Mouse (Mus musculus) kidney, embryonic 14.5 days (tissue): ENCODE data around the gene Fam71d. TPM values are rescaled to one million over a fixed set of nuclear protein-coding genes. Genes with fewer than 3 reads are reported as not detected.

Source experiments
- ATAC-seq: fragments of 200-750 bp; cut with Nextera tagmentation; 2 replicates; pipeline ENCODE4 v1.8.0; 2017; ENCODE audit warnings: moderate number of reproducible peaks, mild to moderate bottlenecking, moderate TSS enrichment, moderate library complexity; ENCODE audit not compliant: low FRiP score, low TSS enrichment
- H3K27ac ChIP-seq: fragments of 300-500 bp; sonication (generic); 2 replicates; pipeline ENCODE4 v1.5.1; 2014; ENCODE audit warnings: low read depth, mild to moderate bottlenecking, low read length, moderate library complexity, mixed read lengths
- H3K27me3 ChIP-seq: fragments of 300-500 bp; sonication (generic); 2 replicates; pipeline ENCODE4 v1.6.1; 2014; ENCODE audit warnings: mild to moderate bottlenecking, low read length; ENCODE audit not compliant: control insufficient read depth, insufficient read depth
- H3K36me3 ChIP-seq: fragments of 300-500 bp; sonication (generic); 2 replicates; pipeline ENCODE4 v1.6.1; 2014; ENCODE audit warnings: low read length, mixed read lengths; ENCODE audit not compliant: control insufficient read depth, insufficient read depth
- H3K4me1 ChIP-seq: fragments of 300-500 bp; sonication (generic); 2 replicates; pipeline ENCODE4 v1.6.1; 2014; ENCODE audit warnings: low read length, mixed read lengths; ENCODE audit not compliant: control insufficient read depth, insufficient read depth
- H3K4me2 ChIP-seq: fragments of 300-500 bp; sonication (generic); replicated peaks from 2 replicates; pipeline ENCODE4 v1.6.1; 2014; ENCODE audit warnings: low read depth, mild to moderate bottlenecking, low read length
- H3K4me3 ChIP-seq: fragments of 300-500 bp; sonication (generic); 2 replicates; pipeline ENCODE4 v1.5.1; 2014; ENCODE audit warnings: mild to moderate bottlenecking, low read length
- H3K9ac ChIP-seq: fragments of 300-500 bp; sonication (generic); 2 replicates; pipeline ENCODE4 v1.6.1; 2014; ENCODE audit warnings: low read depth, mild to moderate bottlenecking, low read length, moderate library complexity
- H3K9me3 ChIP-seq: fragments of 300-500 bp; sonication (generic); 2 replicates; pipeline ENCODE4 v1.6.1; 2016; ENCODE audit warnings: low read length; ENCODE audit not compliant: control insufficient read depth
- WGBS: fragments of 180-500 bp; shearing (Covaris S2); extraction: QIAGEN DNeasy Blood & Tissue Kit; methylation state at CpG from one replicate; pipeline ENCODE4 v1.1.7; 2014; 5-methylcytosine and 5-hydroxymethylcytosine counted together
- polyA plus RNA-seq: library from polyadenylated mRNA; unstranded; fragments of >200 nt; fragmentation: Nextera tagmentation; extraction: Ambion mirVana; gene quantifications from 2 replicates; pipeline ENCODE4 v1.2.1, GENCODE M21; 2014

Fam71d gene
- polyA plus RNA-seq = 0.28 TPM in 1 of 2 replicates, not detected in the other

DNA sequence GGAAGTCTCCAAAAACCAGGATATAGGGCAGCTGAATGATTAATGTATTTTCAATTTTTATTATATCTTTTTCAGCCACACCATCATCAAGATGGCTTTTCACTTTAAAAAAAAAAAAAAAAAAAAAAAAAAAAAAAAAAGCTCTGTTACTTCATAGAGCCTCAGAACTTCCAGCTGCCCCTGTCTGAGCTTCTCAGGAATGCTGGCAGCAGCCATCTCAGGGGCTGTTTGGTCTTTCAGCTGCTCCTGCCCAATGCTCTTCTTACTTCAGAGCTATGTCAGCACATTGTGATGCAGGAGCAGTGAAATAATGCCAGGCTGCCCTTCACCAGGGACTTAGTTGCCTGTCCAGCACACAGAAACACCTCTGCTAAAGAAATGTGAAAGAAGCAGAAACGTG is at the start of gene Fam71d:
Gene Fam71d, plus strand, starts transcription at position 211 of the 400 bp plus-strand sequence.
- Histone ChIP-seq H3K36me3 (no peaks in the 10 kb centered on the region), H3K27me3 (no peaks in the 10 kb centered on the region), H3K9ac (no peak within 1 kb of the TSS), H3K9me3 (no peaks in the 10 kb centered on the region), H3K27ac (no peak within 1 kb of the TSS), H3K4me2 (no peak within 1 kb of the TSS), H3K4me3 (no peak within 1 kb of the TSS), H3K4me1 (no peaks in the 10 kb centered on the region)
- WGBS = 74% methylated on average over 1 of the region's 1 CpGs
- ATAC-seq = no peak

DNA sequence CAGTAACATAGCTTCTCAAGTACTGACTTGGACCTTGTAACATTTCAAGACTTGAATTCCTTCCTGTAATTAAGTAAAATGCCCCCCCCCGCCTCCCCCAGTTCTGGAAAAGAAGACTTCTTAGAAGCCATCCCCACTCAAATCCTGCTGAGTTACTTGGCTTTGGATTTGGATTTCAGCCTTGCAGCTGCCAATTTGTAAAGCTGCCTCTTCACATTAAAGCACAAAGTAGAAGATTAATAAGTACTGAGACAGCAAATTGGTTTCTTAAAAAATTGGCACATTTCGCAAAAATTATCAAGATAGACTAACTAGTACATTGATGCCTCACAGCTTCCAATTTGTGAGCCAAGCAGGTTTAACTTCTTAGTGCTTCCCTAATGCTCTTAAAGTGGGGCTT is 47.6 kb upstream of the Fam71d start:
- H3K27me3 ChIP-seq = no peaks in the 10 kb centered on the region
- ATAC-seq = no peak
- H3K4me1 ChIP-seq = 0 out of 2 replicates have a peak, but pooled peaks cover 3% of the 10 kb centered on the region
- H3K4me2 ChIP-seq = no peak overlapping the region
- H3K36me3 ChIP-seq = no peaks in the 10 kb centered on the region
- H3K4me3 ChIP-seq = no peak overlapping the region
- H3K9me3 ChIP-seq = no peaks in the 10 kb centered on the region
- 86% methylated on average over 2 of the region's 2 CpGs for WGBS
- no peak overlapping the region for H3K9ac ChIP-seq
- H3K27ac ChIP-seq = no peak overlapping the region

DNA sequence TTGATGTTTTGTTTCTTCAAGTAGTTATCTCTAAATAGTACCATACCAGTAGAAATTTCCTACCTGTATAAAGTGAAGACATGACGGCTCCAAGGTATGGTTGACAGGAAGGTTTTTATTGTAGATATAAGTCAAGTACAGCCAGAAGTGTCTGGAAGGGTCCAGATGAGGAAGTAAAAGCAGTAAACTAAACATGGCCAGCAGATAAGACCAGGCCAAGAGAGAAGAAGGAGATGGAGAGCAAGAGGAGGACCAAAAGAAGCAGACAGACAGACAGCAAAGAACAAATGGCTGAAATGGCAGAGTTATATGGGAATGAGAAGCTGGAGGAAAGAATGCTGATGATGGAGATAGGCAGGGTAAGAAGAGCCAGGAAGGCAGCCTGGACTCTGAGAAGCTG is 46.1 kb upstream of the Fam71d start:
- Histone ChIP-seq H3K27ac (no peak overlapping the region), H3K27me3 (no peaks in the 10 kb centered on the region), H3K36me3 (no peaks in the 10 kb centered on the region), H3K9me3 (no peaks in the 10 kb centered on the region), H3K4me2 (no peak overlapping the region), H3K4me1 (no peaks in the 10 kb centered on the region), H3K4me3 (no peak overlapping the region), H3K9ac (no peak overlapping the region)
- no peak for ATAC-seq
- 97% methylated on average over 1 of the region's 1 CpGs for WGBS

DNA sequence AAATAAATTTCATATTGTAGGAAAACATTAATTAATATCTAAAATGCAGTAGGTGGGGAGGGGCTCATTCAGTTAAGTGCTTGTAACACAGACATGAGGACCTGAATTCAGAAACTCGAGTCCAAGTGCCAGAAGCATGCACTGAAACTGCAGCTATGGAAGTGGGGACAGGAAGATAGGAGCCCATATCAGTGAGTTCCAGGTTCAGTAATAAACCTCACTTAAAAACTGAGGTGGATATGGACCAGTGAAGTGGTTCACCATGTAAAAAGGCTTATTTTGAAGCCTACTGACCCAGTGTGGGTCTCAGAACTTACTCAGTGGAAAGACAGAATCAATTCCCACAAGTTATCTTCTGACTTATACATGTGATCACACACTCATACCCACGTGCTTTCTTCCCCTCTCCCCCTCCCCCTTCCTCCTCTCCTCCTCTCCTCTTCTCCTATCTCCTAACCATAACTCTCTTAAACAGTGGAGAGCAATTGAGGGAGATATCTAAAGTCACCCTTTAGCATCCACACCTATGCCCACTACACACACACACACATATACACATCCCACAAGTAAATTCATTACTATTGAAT is 31.5 kb upstream of the Fam71d start:
- H3K27me3 ChIP-seq = no peaks in the 10 kb centered on the region
- H3K4me3 ChIP-seq = no peak overlapping the region
- 65% methylated on average over 2 of the region's 2 CpGs for WGBS
- no peaks in the 10 kb centered on the region for H3K36me3 ChIP-seq
- no peaks in the 10 kb centered on the region for H3K9me3 ChIP-seq
- H3K27ac ChIP-seq = no peak overlapping the region
- H3K4me1 ChIP-seq = no peaks in the 10 kb centered on the region
- H3K4me2 ChIP-seq = no peak overlapping the region
- ATAC-seq = no peak
- no peak overlapping the region for H3K9ac ChIP-seq

DNA sequence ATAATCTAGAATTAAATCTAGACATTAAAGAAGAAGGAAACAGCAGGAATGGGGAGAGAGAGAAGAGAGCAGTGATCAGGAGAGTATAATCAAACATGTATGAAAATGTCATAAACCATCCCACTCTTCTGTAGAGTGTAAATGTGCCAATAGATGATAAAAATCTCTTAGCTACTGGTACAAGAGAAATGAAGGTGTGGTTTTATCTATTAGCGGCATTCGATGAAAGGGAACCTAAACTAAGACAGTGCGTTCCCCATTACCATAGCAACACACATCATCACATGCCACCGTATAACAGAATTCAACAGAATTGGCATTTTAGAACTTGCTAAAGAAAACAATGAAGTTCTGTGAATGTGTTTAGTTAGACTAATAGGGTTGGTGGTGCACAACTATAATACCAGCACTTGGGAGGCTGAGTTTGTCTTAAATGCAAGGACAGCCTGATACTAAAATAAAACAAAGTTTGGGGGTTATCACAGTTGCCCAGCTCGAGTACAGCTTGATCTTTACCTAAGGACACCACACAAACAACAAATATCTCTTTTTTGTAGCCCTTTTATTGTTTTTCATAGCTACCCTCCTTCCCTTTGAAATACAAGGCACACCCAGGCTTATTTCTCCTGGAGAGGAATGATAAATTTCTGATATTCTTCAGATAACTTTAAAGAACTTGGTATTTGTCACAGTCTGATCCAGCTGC is 13.1 kb upstream of the Fam71d start:
- no peak overlapping the region for H3K9ac ChIP-seq
- ATAC-seq = no peak
- WGBS = 90% methylated on average over 5 of the region's 5 CpGs
- H3K4me3 ChIP-seq = no peak overlapping the region
- H3K36me3 ChIP-seq = no peaks in the 10 kb centered on the region
- no peak overlapping the region for H3K4me2 ChIP-seq
- H3K4me1 ChIP-seq = no peaks in the 10 kb centered on the region
- H3K27me3 ChIP-seq = no peaks in the 10 kb centered on the region
- no peaks in the 10 kb centered on the region for H3K9me3 ChIP-seq
- no peak overlapping the region for H3K27ac ChIP-seq

DNA sequence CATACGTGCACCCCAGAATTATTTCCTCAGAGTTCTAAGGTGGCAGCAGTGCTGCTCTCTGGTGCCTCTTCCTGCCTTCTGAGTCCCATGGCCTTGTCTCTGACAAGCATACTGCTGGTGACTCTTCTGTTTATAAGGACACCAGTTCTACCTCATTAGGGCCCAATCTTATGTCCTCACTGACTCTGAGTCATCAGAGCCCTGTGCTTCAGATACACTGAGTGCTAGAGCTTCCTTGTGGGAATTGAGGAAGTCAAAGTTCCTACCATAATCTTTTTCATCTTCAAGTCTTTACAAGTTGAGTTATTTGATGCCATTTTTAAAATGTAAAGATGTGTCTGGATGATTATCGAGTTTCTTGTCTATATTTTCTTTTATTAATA is 12.5 kb upstream of the Fam71d start:
- 86% methylated on average over 2 of the region's 2 CpGs for WGBS
- H3K4me2 ChIP-seq = no peak overlapping the region

DNA sequence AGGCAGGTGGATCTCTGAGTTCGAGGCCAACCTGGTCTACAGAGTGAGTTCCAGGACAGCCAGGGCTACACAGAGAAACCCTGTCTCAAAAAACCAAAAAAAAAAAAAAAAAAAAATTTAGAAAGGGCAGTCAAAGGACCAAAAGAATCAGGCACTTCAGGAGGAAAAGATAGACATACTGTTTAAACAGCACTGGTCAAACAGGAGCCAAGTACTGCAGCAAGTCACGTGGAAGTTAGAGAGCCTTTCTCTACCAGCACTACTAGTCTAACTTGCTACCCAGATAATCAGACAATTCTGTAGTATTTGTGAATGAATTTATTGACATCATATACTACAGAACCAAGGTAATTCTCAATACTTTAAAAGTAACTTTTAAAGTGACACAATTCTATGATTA is 10.3 kb upstream of the Fam71d start:
- H3K4me3 ChIP-seq = no peak overlapping the region
- H3K9me3 ChIP-seq = no peaks in the 10 kb centered on the region
- no peak overlapping the region for H3K27ac ChIP-seq
- no peak for ATAC-seq
- no peaks in the 10 kb centered on the region for H3K4me1 ChIP-seq
- no peaks in the 10 kb centered on the region for H3K27me3 ChIP-seq
- H3K9ac ChIP-seq = no peak overlapping the region
- no peaks in the 10 kb centered on the region for H3K36me3 ChIP-seq
- H3K4me2 ChIP-seq = no peak overlapping the region
- 83% methylated on average over 2 of the region's 2 CpGs for WGBS

More for the DNA sequence above, 12.5 kb upstream of the Fam71d start:
- H3K27ac ChIP-seq = no peak overlapping the region
- H3K4me3 ChIP-seq = no peak overlapping the region
- H3K9ac ChIP-seq = no peak overlapping the region
- H3K9me3 ChIP-seq = no peaks in the 10 kb centered on the region
- no peaks in the 10 kb centered on the region for H3K4me1 ChIP-seq
- no peak for ATAC-seq
- no peaks in the 10 kb centered on the region for H3K36me3 ChIP-seq
- H3K27me3 ChIP-seq = no peaks in the 10 kb centered on the region

DNA sequence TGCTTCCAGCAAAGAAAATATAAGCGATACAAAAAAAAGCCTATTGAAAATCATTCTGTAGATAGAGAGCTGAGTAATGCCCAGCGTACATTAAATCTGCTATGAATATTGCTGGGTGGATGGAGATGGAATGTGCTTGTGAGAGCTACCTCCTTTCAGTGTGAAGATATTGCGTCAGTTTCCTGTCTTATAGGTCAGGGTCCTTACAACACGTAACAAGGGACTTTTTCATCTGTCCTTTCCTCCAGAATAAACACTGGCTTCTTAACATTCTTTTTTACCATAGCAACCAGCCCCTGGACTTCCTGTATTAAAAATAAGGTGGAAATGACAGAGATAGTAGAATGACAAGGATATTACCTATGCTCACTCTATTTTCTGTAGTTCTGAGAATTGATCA is 9.1 kb upstream of the Fam71d start:
- no peaks in the 10 kb centered on the region for H3K4me1 ChIP-seq
- no peaks in the 10 kb centered on the region for H3K36me3 ChIP-seq
- WGBS = 77% methylated on average over 4 of the region's 4 CpGs
- H3K9me3 ChIP-seq = no peaks in the 10 kb centered on the region
- no peak overlapping the region for H3K4me2 ChIP-seq
- no peaks in the 10 kb centered on the region for H3K27me3 ChIP-seq
- ATAC-seq = no peak
- H3K4me3 ChIP-seq = no peak overlapping the region
- H3K27ac ChIP-seq = no peak overlapping the region
- no peak overlapping the region for H3K9ac ChIP-seq

DNA sequence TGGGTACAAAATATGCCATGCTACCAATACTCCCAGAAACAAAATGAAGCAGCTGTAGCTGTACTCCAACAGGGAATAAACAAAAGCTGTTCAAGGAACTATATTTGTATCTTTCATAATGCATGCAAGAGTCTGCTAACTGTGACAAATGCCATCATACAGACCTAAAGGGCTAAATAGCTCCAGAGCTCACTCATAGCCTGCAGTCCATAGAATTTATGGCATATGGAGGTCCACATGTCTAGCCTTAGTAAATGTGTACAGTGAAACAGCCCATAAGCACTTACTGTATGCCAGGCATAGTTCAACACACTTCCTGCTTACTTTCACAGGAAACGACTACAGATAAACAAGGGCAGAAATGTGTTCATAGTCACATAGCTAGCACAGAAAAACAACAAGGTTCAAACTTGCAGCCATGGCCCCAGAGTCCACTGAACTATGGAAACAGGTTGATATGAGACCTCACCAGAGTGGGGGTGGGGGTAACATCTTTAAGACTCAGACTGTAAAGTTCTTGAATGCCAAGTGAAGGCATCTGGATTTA is 5.6 kb upstream of the Fam71d start:
- no peaks in the 10 kb centered on the region for H3K9me3 ChIP-seq
- no peak overlapping the region for H3K9ac ChIP-seq
- ATAC-seq = no peak
- H3K36me3 ChIP-seq = no peaks in the 10 kb centered on the region
- H3K27ac ChIP-seq = no peak overlapping the region
- 69% methylated on average over 1 of the region's 1 CpGs for WGBS
- no peak overlapping the region for H3K4me3 ChIP-seq
- H3K4me1 ChIP-seq = no peaks in the 10 kb centered on the region
- H3K27me3 ChIP-seq = no peaks in the 10 kb centered on the region
- no peak overlapping the region for H3K4me2 ChIP-seq
